Mouse (Mus musculus) E14TG2a.4 (cell line): Measurements from ENCODE around the gene Scamp1.

Experiments
- CTCF ChIP-seq: conservative IDR thresholded peaks from 2 replicates; pipeline ENCODE4 v1.5.1; 2014; ENCODE audit warnings: low read length
- NANOG ChIP-seq: IDR thresholded peaks from 2 replicates; pipeline ENCODE4 v1.6.1; 2014; ENCODE audit warnings: borderline replicate concordance, low read length, mixed read lengths
- POU5F1 ChIP-seq: IDR thresholded peaks from 2 replicates; pipeline ENCODE4 v1.6.1; 2014; ENCODE audit warnings: low read length, borderline replicate concordance

DNA sequence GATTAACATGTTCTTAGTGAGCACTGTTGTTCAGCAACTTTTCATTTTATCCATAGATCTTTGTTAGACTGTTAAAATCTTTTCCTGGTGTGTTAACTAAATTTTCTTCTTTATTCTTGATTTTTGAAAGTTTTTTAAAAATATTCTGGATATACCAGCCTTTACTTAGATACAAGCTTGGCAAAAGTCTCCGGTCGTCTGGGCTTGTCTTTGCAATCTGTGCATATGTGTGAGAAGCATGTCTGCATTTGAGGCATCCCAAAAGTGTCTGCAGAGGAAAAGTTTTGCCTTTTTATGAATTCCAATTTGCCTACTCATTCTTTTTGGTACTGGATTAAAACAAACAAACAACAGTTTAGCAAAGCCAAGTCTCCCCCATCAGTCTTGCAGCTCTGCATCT lies 73.5 kb downstream of the Scamp1 start:
- no peak for TF ChIP-seq CTCF
- no peak for TF ChIP-seq POU5F1
- TF ChIP-seq NANOG = no peak
